Mouse (Mus musculus) kidney, embryonic 14.5 days (tissue): ENCODE measurements at regions not wholly inside any gene's neighbourhood (a gene's known extent, or its start where the extent isn't known, plus 50 kb on each side); places are given as distances from the start of the nearest gene placed in this dataset.
"Not testable (repeated sequence)": the region's sequence is repeated elsewhere in the genome, so short reads cannot be mapped to it uniquely, and the experiment has no call there.

Source experiments
- ATAC-seq: fragments of 200-750 bp; cut with Nextera tagmentation; 2 replicates; pipeline ENCODE4 v1.8.0; 2017; ENCODE audit warnings: moderate number of reproducible peaks, mild to moderate bottlenecking, moderate TSS enrichment, moderate library complexity; ENCODE audit not compliant: low FRiP score, low TSS enrichment
- H3K27ac ChIP-seq: fragments of 300-500 bp; sonication (generic); 2 replicates; pipeline ENCODE4 v1.5.1; 2014; ENCODE audit warnings: low read depth, mild to moderate bottlenecking, low read length, moderate library complexity, mixed read lengths
- H3K27me3 ChIP-seq: fragments of 300-500 bp; sonication (generic); 2 replicates; pipeline ENCODE4 v1.6.1; 2014; ENCODE audit warnings: mild to moderate bottlenecking, low read length; ENCODE audit not compliant: control insufficient read depth, insufficient read depth
- H3K36me3 ChIP-seq: fragments of 300-500 bp; sonication (generic); 2 replicates; pipeline ENCODE4 v1.6.1; 2014; ENCODE audit warnings: low read length, mixed read lengths; ENCODE audit not compliant: control insufficient read depth, insufficient read depth
- H3K4me1 ChIP-seq: fragments of 300-500 bp; sonication (generic); 2 replicates; pipeline ENCODE4 v1.6.1; 2014; ENCODE audit warnings: low read length, mixed read lengths; ENCODE audit not compliant: control insufficient read depth, insufficient read depth
- H3K4me2 ChIP-seq: fragments of 300-500 bp; sonication (generic); replicated peaks from 2 replicates; pipeline ENCODE4 v1.6.1; 2014; ENCODE audit warnings: low read depth, mild to moderate bottlenecking, low read length
- H3K4me3 ChIP-seq: fragments of 300-500 bp; sonication (generic); 2 replicates; pipeline ENCODE4 v1.5.1; 2014; ENCODE audit warnings: mild to moderate bottlenecking, low read length
- H3K9ac ChIP-seq: fragments of 300-500 bp; sonication (generic); 2 replicates; pipeline ENCODE4 v1.6.1; 2014; ENCODE audit warnings: low read depth, mild to moderate bottlenecking, low read length, moderate library complexity
- H3K9me3 ChIP-seq: fragments of 300-500 bp; sonication (generic); 2 replicates; pipeline ENCODE4 v1.6.1; 2016; ENCODE audit warnings: low read length; ENCODE audit not compliant: control insufficient read depth
- WGBS: fragments of 180-500 bp; shearing (Covaris S2); extraction: QIAGEN DNeasy Blood & Tissue Kit; methylation state at CpG from one replicate; pipeline ENCODE4 v1.1.7; 2014; 5-methylcytosine and 5-hydroxymethylcytosine counted together

DNA sequence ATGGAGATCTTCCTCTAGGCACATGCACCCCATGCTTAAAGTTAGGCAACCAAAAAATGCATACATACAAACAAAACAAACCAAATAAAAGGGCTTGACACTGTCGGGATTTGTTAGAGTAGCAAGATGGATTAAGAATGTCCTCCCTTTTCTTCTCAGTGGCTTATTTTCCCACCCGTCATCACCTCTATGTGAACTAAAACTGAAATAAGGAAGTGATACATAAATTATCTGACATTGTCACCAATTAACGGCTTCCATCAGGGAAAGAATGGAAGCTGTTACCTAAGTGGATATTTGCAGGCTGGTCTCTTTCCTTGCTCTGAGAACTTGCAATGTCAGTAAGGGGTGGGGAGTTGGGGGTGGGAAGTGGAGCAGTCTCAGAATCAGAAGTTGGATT, 541.5 kb downstream of the Diaph3 start:
- ATAC-seq, result no peak
- WGBS, result 29% methylated on average over 3 of the region's 3 CpGs

DNA sequence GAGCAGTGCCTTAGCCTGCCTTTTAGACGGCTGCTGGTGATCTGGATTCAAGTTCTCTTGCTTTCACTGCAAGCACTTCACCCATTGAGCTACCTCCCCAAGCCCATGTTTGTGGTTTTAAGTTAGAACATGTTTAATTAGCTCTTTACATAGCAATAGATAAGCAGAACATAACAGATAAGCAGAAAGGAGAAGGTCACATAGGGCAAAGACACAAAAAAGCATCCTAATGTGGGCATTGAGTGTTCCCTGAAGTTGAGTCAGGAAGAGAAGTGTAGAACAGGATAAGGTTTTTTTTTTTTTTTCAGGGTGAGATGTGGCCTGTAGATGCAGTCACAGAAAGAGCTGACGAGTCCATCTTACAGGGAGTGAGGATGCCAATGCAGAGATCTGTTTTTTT, 552.5 kb downstream of the Diaph3 start:
- no peaks in the 10 kb centered on the region for H3K9me3 ChIP-seq
- ATAC-seq, result no peak
- 88% methylated on average over 2 of the region's 2 CpGs for WGBS
- no peak overlapping the region for H3K4me3 ChIP-seq
- H3K4me2 ChIP-seq, result no peak overlapping the region
- no peaks in the 10 kb centered on the region for H3K36me3 ChIP-seq
- H3K9ac ChIP-seq, result no peak overlapping the region
- no peaks in the 10 kb centered on the region for H3K4me1 ChIP-seq
- H3K27ac ChIP-seq, result no peak overlapping the region
- no peaks in the 10 kb centered on the region for H3K27me3 ChIP-seq

More for the DNA sequence above, 541.5 kb downstream of the Diaph3 start:
- H3K36me3 ChIP-seq, result no peaks in the 10 kb centered on the region
- H3K4me2 ChIP-seq, result no peak overlapping the region
- H3K4me1 ChIP-seq, result no peaks in the 10 kb centered on the region
- H3K9me3 ChIP-seq, result no peaks in the 10 kb centered on the region
- no peaks in the 10 kb centered on the region for H3K27me3 ChIP-seq
- H3K27ac ChIP-seq, result no peak overlapping the region
- no peak overlapping the region for H3K9ac ChIP-seq
- no peak overlapping the region for H3K4me3 ChIP-seq

DNA sequence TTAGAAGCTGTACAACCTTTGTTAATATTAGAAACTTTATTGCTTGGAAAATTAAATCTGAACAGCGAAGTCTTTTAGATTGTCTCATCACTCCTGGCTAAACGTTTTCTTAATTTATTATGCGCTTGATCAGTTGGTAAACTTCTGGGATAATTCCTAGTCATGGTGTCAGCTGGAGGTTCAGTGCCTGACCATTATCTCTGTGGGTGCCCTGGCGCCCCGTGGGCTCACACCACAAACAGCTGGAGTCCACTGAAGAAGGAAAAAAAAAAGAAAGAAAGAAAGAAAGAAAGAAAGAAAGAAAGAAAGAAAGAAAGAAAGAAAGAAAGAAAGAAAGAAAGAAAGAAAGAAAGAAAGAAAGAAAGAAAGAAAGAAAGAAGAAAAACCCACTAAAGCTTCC, 555.1 kb downstream of the Diaph3 start:
- not testable (repeated sequence) for H3K9me3 ChIP-seq, H3K36me3 ChIP-seq, H3K4me3 ChIP-seq, H3K27ac ChIP-seq, H3K4me2 ChIP-seq, H3K9ac ChIP-seq, ATAC-seq, H3K4me1 ChIP-seq, H3K27me3 ChIP-seq
- WGBS, result 66% methylated on average over 5 of the region's 5 CpGs

DNA sequence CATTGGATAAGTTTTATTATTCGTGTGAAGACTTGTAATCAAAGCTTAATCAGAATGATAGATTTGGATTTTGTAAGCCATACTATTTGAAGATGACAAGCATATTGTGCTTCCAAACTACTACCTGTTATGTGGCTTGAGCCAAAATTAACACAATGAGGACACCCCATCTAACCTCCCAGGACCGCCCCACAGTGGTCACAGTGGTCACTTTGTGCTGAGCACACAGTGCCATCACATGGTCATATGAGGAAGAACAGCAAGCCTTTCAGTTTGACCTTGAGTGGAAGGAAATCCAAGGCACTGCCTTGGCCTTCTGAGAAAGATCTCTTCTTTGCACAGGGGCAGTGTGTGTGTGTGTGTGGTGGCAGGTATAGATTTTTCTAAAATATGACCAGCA, 578.3 kb downstream of the Diaph3 start:
- H3K9ac ChIP-seq, result no peak overlapping the region
- WGBS, result 50% methylated on average over 2 of the region's 2 CpGs

DNA sequence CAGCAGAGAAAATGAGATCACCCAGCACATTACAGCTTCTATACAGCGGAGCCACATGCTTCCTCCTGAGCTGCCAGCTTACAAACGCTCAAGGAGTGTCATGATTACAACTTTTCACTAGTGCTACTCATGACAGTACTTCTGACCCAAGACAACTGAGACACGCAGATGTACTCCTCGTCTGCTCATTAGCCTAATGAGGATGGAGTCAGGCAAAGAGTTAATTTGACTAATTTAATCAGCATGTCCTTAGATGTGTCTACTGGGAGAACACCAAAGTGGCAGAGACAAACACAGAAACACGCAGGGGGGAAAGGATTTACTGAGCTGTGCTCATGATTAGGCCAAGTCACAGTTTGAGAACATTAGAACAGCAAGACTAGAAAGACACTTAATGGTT, 603.0 kb downstream of the Diaph3 start:
- Histone ChIP-seq H3K27ac (no peak overlapping the region), H3K36me3 (no peaks in the 10 kb centered on the region), H3K9me3 (no peaks in the 10 kb centered on the region), H3K9ac (no peak overlapping the region), H3K4me3 (no peak overlapping the region), H3K4me2 (no peak overlapping the region), H3K4me1 (no peaks in the 10 kb centered on the region), H3K27me3 (no peaks in the 10 kb centered on the region)
- 82% methylated on average over 5 of the region's 5 CpGs for WGBS
- ATAC-seq, result no peak

More for the DNA sequence above, 578.3 kb downstream of the Diaph3 start:
- no peaks in the 10 kb centered on the region for H3K4me1 ChIP-seq
- no peaks in the 10 kb centered on the region for H3K9me3 ChIP-seq
- H3K36me3 ChIP-seq, result no peaks in the 10 kb centered on the region
- no peak overlapping the region for H3K4me3 ChIP-seq
- no peaks in the 10 kb centered on the region for H3K27me3 ChIP-seq
- no peak overlapping the region for H3K4me2 ChIP-seq
- ATAC-seq, result no peak
- no peak overlapping the region for H3K27ac ChIP-seq

DNA sequence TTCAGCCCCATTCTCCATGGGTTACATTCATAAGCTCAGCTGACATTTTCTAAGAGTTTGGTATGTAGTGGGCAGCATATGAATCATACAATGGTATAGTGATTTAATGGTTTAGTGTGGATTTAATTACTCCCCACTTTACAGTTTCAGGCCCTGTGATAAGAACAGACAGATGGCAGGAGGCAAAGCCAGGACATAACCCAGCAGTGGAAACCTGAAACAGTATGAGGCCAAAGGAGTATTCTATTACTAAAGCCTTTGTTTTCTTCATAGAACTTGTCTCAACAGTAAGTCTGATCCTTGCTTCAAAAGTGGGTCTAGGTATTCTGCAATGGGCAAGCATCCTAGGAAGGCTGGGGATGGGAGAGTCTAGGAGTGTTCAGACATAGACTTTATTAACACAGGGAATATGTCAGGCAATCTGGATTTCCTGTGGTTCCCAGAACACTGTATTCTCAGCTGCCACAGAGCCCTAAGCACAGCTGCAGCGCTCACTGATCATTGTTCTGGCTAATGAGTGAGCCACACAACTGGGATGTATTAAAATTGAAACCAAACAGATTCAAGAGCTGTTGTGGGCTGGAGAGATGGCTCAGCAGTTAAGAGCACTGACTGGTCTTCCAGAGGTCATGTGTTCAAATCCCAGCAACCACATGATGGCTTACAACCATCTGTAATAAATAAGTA, 604.6 kb downstream of the Diaph3 start:
- WGBS, result 83% methylated on average over 1 of the region's 1 CpGs
- H3K27me3 ChIP-seq, result no peaks in the 10 kb centered on the region
- no peak overlapping the region for H3K9ac ChIP-seq
- no peak overlapping the region for H3K4me3 ChIP-seq
- no peaks in the 10 kb centered on the region for H3K36me3 ChIP-seq
- H3K4me2 ChIP-seq, result no peak overlapping the region
- no peak overlapping the region for H3K27ac ChIP-seq
- no peaks in the 10 kb centered on the region for H3K4me1 ChIP-seq
- no peaks in the 10 kb centered on the region for H3K9me3 ChIP-seq
- ATAC-seq, result no peak

DNA sequence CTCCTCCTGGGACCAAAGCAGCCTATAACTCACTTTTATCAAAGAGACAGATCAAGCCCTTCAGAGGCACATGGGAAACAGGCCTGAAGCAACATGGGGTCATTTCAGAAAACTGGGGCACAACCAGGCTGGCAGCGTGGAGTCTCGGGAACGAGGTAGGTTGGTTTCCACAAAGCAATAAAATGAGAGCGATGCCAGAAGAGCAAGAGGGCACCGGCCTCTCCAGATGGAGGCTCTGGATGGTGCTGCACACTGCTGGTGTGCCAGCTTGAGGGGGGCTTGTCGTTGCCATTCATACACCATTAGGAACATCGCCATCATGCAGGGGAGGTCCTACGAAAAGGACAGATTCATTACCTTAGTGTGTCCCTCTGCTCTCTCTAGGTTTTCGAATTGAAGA, 630.6 kb downstream of the Diaph3 start:
- Histone ChIP-seq H3K4me2 (no peak overlapping the region), H3K27ac (no peak overlapping the region), H3K9me3 (no peaks in the 10 kb centered on the region), H3K27me3 (no peaks in the 10 kb centered on the region), H3K4me3 (no peak overlapping the region), H3K36me3 (no peaks in the 10 kb centered on the region), H3K4me1 (no peaks in the 10 kb centered on the region), H3K9ac (no peak overlapping the region)
- WGBS, result 90% methylated on average over 9 of the region's 9 CpGs
- no peak for ATAC-seq

DNA sequence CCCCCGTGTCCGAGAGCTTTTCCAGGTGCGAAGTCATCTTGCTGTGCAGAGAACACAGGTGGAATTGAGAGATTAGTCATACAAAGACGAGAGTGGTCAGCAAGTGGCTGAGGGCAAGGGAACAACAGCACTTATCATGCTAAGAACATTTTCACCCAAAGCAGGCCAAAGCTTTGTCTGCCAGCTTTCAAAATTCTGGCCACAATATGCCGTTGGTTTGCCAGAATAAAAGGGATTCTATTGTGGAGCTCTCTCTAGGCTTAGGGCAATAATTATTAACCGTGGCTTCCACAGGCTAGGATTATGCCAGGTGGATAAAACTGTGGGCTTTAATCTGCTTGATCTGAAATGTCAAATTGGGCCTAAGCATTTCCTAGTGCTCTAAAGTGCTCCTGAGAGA, 631.3 kb downstream of the Diaph3 start:
- H3K27ac ChIP-seq, result no peak overlapping the region
- no peak overlapping the region for H3K9ac ChIP-seq
- WGBS, result 91% methylated on average over 6 of the region's 6 CpGs
- ATAC-seq, result no peak
- no peaks in the 10 kb centered on the region for H3K27me3 ChIP-seq
- no peaks in the 10 kb centered on the region for H3K9me3 ChIP-seq
- H3K36me3 ChIP-seq, result no peaks in the 10 kb centered on the region
- H3K4me2 ChIP-seq, result no peak overlapping the region
- H3K4me1 ChIP-seq, result no peaks in the 10 kb centered on the region
- no peak overlapping the region for H3K4me3 ChIP-seq

DNA sequence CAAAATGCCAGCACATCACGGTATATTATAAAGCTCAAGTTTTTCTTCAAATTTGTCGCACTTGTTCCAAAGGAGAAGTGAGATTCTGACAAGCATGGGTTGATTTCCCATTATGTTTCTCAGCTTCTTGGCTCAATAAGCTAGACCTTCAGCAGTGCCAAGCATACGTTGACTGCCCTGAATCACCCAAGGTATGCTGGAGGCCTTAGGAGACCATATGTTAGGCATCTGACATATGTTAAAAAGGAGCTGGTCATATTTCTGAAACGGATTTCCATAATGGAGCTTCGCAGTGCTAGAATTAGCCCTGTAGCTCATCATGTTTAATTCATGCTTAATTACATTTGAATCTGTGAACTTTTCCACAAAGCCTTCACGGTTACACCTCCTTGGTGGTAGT, 634.7 kb downstream of the Diaph3 start:
- WGBS, result 90% methylated on average over 6 of the region's 6 CpGs
- Histone ChIP-seq H3K27ac (no peak overlapping the region), H3K36me3 (no peaks in the 10 kb centered on the region), H3K4me2 (no peak overlapping the region), H3K9ac (no peak overlapping the region), H3K9me3 (no peaks in the 10 kb centered on the region), H3K27me3 (no peaks in the 10 kb centered on the region), H3K4me1 (no peaks in the 10 kb centered on the region), H3K4me3 (no peak overlapping the region)
- ATAC-seq, result no peak
